Mouse (Mus musculus) erythroblast, adult 5-6 weeks (primary cell): Measurements from ENCODE around the gene 1700012B09Rik. TPM values are rescaled to one million over a fixed set of nuclear protein-coding genes. Genes with fewer than 3 reads are reported as not detected.

Source experiments
- ATAC-seq: replicated peaks from 2 replicates; pipeline ENCODE4 v1.8.0; 2016; ENCODE audit warnings: moderate number of reproducible peaks, mild to moderate bottlenecking, moderate TSS enrichment, inconsistent platforms; ENCODE audit not compliant: poor library complexity, low FRiP score, severe bottlenecking
- total RNA-seq, 2 experiments: library from RNA; stranded (forward) in 1 of 2; stranded (reverse) in 1 of 2; fragments of 150-400 nt in 1 of 2; fragments of 200-764, 138-1000 nt in 1 of 2; gene quantifications; 2 replicates each; pipeline versions ENCODE4 v1.2.3 to v1.2.4; 2015 to 2017; ENCODE audit warnings: low replicate concordance in 2 of 2

The 1700012B09Rik gene
- total RNA-seq (2015; ENCODE audit: low replicate concordance) = not detected in 2 replicates
- not detected in 2 replicates for total RNA-seq (2017; ENCODE audit: low replicate concordance)

GRCm38 (mm10) chr9:14770803-14771471 lies at the start of gene 1700012B09Rik:
TSS of gene 1700012B09Rik (minus strand) at chr9:14771030.
- ATAC-seq = no peak

- ATAC-seq = no peak
These were observed 39.3 kb upstream of the 1700012B09Rik start for GRCm38 (mm10) chr9:14810111-14810510.

GRCm38 (mm10) chr9:14806786-14807185 lies 36.0 kb upstream of the 1700012B09Rik start:
- ATAC-seq = no peak

GRCm38 (mm10) chr9:14805714-14806113 lies 34.9 kb upstream of the 1700012B09Rik start:
- ATAC-seq = no peak

GRCm38 (mm10) chr9:14787356-14787755 lies 16.5 kb upstream of the 1700012B09Rik start:
- ATAC-seq = no peak

- peak; percentile 100 for ATAC-seq
These were observed 13.5 kb upstream of the 1700012B09Rik start, which contains the start of the genes Mre11a and Ankrd49 for GRCm38 (mm10) chr9:14784039-14785002. TSS of gene Mre11a (plus strand) at chr9:14784654. TSS of gene Ankrd49 (minus strand) at chr9:14784856.

- no peak for ATAC-seq
These were observed 7.5 kb upstream of the 1700012B09Rik start for GRCm38 (mm10) chr9:14778341-14778740.

- ATAC-seq = no peak
These were observed 3.0 kb upstream of the 1700012B09Rik start for GRCm38 (mm10) chr9:14773813-14774212.

- no peak for ATAC-seq
These were observed 1.2 kb upstream of the 1700012B09Rik start for GRCm38 (mm10) chr9:14772074-14772473.

- no peak for ATAC-seq
These were observed 1.0 kb downstream of the 1700012B09Rik start for GRCm38 (mm10) chr9:14769811-14770210.

- ATAC-seq = no peak
These were observed 6.1 kb downstream of the 1700012B09Rik start for GRCm38 (mm10) chr9:14764765-14765164.

- no peak for ATAC-seq
These were observed 11.6 kb downstream of the 1700012B09Rik start for GRCm38 (mm10) chr9:14759261-14759660.

GRCm38 (mm10) chr9:14758590-14758989 lies 12.2 kb downstream of the 1700012B09Rik start:
- no peak for ATAC-seq

GRCm38 (mm10) chr9:14754469-14754868 lies 16.4 kb downstream of the 1700012B09Rik start:
- no peak for ATAC-seq

- ATAC-seq = no peak
These were observed 16.9 kb downstream of the 1700012B09Rik start for GRCm38 (mm10) chr9:14753947-14754346.

- ATAC-seq = no peak
These were observed 18.8 kb downstream of the 1700012B09Rik start, which contains the start of gene Fut4 for GRCm38 (mm10) chr9:14752001-14752522. TSS of gene Fut4 (minus strand) at chr9:14752393.

GRCm38 (mm10) chr9:14751503-14752000 lies 19.3 kb downstream of the 1700012B09Rik start:
- ATAC-seq = no peak

- ATAC-seq = no peak
These were observed 19.8 kb downstream of the 1700012B09Rik start for GRCm38 (mm10) chr9:14750901-14751502.

GRCm38 (mm10) chr9:14740151-14740924 lies 30.5 kb downstream of the 1700012B09Rik start, which contains the start of gene Piwil4:
TSS of gene Piwil4 (minus strand) at chr9:14740733.
- ATAC-seq = no peak
